Mouse (Mus musculus) testis, postnatal 10 days (tissue): ENCODE data around the gene Ppp4r2.

Source experiments
- DNase-seq: peaks from one replicate; pipeline ENCODE4 v3.0.0; 2021; ENCODE audit warnings: low spot score

Gene Ppp4r2

DNA sequence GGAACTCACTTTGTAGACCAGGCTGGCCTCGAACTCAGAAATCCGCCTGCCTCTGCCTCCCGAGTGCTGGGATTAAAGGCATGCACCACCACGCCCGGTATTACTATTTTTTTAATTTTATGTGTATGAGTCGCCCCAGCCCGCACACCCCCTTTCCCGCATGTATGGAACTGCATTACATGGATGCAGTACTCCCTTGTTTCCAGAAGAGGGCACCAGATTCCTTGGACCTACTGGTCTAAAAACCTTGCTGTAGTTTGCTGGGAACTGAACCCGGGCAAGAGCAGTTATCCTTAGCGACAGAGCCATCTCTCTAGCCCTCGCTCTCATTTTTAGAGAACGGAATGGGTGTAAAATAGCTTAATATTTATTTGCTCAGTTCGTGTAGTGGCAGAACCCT, 49.8 kb downstream of the Ppp4r2 start:
- DNase-seq, result no peak

DNA sequence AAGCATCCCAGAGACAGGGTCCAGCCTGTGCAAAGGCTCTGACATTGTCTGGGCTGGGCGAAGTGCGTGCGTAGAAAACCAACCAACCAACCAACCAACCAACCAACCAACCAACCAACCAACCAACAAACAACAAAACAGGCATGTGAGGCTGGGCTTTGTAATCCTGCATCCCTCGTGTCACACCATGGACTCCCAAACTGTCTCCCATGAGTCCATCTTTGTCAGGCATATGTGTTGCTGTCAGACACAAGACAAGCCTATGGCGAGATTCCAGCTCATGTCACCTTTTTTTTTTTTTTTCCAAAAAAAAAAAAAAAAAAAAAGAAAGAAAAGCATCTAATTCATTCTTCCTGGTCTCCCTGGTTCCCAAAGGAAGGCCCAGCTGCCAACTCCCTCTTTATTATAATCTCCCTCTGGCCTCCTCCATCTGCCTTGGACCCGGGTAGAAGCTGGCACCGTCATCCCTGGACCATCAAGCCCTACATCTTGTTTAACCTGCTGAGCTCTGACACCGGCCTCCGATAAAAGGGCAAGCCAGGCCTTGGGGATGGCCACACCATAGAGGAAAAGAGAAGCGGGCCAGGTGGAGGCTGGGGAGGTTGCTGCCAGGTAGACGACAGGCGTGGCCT, 51.3 kb downstream of the Ppp4r2 start:
- DNase-seq, result no peak

DNA sequence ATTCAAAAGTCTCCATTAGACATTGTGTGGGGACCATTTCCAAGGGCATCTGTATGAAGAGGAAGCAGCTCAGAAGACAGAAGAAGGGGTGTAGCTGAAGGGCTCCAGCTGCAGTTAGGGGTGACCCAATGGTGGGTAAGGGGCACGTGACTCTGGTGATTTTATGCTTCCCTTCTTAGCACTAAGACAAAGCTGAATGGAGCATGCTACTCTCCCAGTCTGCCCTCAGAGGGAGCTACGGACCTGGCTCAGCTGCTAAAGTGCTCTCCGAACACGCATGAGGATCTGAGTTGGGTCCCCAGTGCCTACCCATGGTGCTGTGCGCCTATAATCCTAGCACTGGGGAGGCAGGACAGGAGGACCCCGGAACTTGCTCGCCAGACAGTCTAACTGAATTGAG, 52.0 kb downstream of the Ppp4r2 start:
- no peak for DNase-seq

DNA sequence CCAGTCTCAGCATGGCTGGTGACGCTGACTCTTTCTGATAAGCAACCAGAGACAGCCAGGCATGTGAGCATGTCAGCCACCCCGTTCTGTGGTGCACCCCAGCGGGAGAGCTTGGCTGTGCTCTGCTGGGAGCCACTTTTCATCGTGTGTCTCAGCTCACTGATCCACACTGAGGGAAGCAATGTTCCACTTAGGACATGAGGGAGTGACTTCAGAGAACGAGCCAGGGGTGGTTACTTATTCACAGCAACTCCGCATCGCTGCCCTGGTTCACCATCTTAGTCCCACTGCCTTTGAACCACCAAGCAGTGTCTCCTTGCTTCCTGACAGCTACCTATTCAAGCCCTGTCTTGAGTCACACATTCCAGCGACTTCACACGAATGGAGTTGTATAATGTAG, 53.6 kb downstream of the Ppp4r2 start:
- DNase-seq, result no peak

DNA sequence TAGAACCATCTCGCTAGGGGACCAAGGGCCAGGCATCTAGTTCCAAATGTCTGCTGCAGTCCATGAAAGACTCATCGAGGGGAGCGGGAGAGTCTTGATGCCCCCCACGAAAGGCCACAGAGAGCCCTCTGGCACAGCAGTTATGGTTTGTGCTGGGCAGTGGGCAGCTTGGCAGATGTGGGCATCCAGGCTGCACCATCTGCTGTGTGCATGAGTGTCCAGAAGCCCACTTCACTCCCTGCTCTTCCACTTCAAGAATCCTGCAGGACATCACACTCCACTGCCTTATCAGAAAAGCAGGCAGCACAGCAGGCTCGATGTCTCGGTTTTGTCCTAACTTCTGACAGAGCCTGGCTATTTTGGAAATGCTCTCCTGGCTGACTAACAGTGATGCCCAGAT, 55.9 kb downstream of the Ppp4r2 start:
- DNase-seq, result no peak

DNA sequence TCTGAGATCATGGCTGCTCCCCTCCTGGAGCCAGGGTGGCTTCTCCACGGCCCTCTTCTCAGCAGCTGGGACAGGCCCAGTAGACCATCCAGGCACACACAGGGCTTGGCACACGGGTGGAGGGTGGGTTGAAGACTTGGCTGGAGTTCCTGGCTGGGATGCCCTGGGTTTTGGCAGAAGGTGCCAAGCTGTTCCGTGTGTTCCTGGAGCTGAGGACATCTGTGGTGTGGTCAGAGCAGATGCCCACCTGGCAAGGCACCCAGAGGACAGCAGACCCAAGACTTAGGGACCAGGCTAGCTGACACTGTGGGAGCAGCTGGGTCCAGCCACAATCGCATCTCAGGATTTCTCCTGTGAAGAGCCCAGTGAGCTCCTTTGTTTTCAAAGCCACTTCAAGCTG, 59.1 kb downstream of the Ppp4r2 start:
- no peak for DNase-seq

DNA sequence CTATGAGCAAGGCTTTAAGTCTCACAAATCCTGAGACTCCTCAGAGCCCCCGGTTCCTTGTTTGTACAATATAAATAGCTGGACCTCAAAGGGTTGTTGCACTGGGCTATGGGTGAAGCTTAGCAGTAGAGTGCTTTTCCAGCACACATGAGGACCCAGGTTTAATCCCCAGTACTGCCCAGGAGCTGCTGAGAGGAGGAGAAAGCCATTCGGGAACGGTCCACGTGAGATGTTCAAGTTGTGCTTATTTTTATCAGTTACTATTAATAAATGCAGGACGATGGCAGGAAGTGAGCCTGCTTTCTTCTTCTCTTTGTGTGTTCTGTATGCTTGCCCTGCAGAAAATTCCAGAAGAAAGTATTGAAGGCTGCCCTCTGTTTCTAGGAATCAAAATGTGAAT, 59.7 kb downstream of the Ppp4r2 start:
- DNase-seq, result no peak

DNA sequence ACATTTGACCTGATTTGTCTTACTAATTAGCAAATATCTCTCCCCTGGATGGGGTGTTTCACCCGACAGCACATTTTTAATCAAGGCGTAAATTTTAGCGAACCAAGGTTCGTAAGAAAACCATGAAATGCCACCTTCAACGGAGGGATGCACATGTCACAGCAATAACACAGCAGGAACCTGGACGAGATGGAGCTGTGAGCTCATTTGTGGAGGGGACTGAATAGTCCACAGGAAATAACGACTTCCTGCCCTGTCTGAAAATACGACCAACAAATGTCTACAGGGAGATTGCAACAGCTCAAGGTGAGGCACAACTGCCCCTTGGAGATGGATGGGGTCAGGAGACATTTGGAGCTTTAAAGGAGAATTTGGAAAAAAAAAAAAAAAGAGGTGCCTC, 61.8 kb downstream of the Ppp4r2 start:
- DNase-seq, result no peak

DNA sequence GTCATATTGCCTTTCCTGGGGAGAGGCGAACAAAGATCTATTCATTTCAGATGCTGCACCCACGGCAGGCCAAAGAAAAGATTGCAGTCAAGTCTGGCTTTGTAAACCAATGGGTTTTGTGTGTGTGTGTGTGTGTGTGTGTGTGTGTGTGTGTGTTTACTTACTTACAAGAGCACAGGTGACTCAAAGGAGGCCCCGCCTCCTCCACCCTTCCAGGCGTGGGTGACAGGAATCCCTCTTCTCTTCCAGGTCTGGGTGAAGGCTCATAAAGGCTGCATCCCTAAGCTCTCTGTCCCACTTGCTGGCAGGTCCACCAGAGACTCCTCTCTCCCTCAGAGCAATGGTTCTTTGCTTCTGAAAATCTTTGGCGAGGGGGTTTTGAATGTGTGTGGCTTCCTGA, 63.5 kb downstream of the Ppp4r2 start:
- DNase-seq, result no peak

DNA sequence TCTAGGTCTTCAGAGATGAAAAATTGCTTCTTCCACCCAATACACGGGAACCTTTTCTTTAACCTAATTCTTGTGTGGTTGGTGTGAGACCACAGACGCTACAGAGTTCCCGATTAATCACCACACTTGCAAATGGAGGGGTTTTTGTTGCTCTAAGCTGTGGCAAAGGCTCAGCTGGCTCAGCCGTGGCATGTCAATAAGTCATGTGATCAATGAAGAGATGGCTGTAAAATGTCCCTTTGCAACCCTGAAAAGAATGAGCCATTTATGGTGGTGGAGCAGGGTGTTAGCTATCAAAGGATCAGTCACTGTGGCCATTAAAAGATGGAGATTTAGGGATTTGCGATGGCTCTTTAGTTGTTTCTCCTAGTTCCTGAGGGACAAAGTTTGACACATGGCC, 71.0 kb downstream of the Ppp4r2 start:
- DNase-seq, result no peak

DNA sequence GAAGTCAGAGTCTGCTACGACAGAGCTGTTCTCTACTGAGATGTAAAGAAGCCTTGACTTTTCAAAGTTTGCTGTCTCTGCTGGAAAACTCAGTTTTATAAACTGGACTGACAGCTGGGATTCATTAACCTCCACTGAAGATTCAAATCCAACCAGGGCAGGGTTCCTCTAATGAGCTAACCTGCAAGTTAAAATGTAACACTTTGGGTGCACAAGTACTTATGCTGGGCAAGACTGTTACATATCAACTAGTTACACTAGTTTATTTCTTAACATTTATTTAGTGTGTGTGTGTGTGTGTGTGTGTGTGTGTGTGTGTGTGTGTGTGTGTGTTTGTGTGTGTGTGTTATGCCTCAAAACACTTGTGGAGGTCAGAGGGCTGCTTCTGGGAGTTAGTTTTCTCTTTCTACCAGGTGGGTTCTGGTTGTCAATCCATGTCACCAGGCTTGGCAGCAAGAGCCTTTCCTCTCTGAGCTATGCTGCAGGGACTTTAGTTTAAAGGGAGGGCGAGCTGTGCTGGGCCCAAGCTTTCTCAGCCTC, 76.8 kb downstream of the Ppp4r2 start:
- DNase-seq, result no peak
